Mouse (Mus musculus) urinary bladder, postnatal 25 days (tissue): ENCODE measurements around the gene Tmem170.
A peak's percentile ranks its signal among the peaks of the same experiment; 100 is the strongest.

Experiments
- DNase-seq: peaks from one replicate; pipeline ENCODE4 v3.0.0; 2022; ENCODE audit warnings: low spot score

The Tmem170 gene

DNA sequence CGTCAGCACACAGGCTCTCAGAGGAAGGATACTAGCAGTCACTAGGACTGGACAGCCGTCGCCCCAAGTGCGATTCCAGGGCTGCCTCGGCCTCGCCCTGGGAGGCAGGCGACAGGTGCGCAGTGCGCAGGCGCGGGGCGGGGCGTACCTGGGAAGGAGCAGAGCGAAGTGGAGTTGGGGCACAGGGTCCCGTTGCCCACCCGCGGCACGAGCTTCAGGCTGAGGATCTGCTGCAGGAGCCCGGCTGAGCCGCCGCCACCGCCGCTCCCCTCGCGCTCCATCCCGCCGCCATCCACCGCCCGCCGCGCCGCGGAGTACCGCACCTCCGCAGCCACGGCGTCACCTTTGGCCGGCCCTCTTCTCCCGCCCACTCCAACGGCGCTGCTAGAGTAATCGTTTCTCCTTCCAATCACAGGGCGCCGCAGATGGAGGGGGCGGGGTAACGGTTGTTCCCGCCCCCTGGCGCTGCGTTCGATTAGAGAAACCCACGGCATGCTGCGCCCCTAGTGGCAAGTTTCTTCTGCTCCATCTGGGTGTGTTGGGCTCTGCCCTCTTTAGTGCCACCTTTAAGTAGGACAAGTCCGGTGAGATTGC, at the start of gene Tmem170:
Gene Tmem170 (minus strand): TSS at position 396 of the 594 bp plus-strand sequence.
- DNase-seq: peak; percentile 97

DNA sequence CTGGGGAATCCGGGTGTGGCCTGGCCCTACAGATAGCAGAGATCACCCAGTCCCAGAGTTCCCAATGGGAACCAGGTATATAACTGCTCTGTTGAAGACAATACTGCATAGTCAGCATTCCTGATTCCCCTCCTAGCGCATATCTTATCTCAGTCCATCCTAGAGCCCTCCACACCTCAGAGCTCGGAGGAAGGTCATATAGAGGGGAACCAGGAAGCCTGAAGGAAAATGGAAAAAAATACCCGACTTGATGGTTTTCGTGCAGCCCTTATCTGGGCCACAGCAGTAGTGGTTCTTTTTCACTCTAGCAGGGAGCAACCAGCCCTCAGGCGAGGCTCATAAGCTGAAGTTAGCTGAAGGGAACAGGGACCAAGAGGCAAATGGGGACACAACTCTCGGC, 48.4 kb upstream of the Tmem170 start:
- DNase-seq: no peak

GRCm38 (mm10) chr8:111923383-111923804, 46.8 kb upstream of the Tmem170 start:
- DNase-seq: peak; percentile 64

- no peak for DNase-seq
Measured at GRCm38 (mm10) chr8:111920971-111921370, 44.4 kb upstream of the Tmem170 start.

- no peak for DNase-seq
Measured at GRCm38 (mm10) chr8:111919663-111920062, 43.1 kb upstream of the Tmem170 start.

GRCm38 (mm10) chr8:111912860-111913432, 36.4 kb upstream of the Tmem170 start:
- DNase-seq: no peak

DNA sequence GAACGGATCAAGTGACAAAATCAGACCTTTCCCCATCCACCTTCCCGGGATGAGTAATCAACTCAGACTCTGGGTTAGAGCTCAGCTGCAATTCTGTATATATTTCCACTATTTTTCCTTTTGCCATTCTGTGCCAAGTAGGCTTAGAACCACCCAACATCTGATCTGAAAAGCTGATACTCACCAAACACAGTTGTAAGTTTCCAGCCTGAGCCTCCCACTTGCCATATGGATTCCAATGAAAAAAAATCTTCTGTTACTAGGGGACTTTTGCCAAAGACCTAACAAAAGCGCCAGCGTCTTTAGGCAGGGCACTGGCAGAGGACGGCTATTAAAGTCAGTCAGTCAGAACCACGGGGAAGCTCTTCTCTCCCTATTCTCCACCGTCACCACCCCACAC, 35.0 kb upstream of the Tmem170 start:
- DNase-seq: no peak

GRCm38 (mm10) chr8:111909621-111910450, 33.3 kb upstream of the Tmem170 start, which contains the start of gene Chst5:
Gene Chst5 (minus strand): TSS chr8:111910447.
- no peak for DNase-seq

DNA sequence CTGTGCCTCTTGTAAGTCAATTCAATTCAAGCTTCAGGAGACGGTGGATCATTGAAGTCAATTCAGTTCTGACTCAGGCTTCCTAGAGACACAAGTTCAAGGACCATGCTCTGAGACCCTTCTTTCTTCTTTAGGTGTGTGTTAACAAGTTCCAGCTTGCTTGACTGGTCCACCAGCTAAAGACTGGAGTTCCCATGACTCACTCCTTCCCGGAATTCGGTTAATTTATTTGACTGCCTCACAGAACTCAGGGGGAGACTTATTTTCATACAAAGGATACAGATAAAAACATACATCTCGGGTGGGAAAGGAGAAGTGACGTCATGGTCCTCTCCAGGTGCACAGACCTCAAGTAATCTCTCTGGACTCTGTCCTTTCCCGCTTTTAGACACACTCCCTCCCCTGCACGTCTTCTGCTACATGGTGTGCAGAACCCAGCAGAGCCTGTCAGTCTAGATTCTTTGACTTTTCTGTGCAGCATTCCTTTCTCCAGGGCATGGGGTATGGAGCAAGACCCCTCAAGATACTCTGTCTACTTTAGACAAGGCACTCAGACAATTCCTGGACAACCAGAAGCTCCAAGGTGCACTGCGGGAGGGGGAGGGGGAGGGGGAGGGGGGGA, 29.1 kb upstream of the Tmem170 start:
- no peak for DNase-seq

GRCm38 (mm10) chr8:111902080-111902479, 25.5 kb upstream of the Tmem170 start:
- DNase-seq: no peak

GRCm38 (mm10) chr8:111898586-111898985, 22.0 kb upstream of the Tmem170 start:
- DNase-seq: no peak

DNA sequence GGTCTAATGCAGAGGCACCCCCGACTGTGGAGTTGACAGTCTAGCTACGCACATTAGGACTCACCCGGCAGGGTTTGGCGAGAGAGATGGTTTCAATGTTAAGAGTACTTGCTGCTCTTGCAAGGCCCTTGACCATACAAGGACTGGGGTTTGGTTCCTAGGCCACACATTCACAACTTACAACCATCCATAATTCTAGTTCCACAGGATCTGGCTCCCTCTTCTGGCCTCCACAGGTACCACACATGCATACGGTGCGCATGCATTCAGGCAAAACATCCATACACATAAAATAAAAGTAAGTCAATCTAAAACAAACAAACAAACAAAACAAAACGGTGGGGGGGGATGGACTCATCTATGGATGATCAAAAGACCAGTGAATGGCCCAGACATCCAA, 18.4 kb upstream of the Tmem170 start:
- DNase-seq: no peak

DNA sequence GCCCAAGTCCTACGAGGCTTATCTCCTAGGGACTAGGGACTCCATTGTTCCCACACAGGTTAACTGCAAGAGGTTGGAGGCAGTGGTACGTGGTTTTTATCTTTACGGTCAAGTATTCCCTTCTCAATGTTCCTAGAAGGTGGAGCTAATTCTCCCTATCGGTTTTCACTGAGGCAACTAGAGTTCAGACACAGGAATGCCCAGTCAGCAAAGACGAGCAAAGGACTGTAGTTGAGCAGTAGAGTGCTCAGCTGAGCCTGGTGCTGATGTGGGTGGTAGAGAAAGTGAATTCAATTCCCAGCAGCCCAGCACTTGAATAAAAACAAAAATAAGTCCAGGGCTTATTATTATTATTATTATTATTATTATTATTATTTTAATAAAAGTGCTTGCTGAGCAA, 16.1 kb upstream of the Tmem170 start:
- DNase-seq: no peak

GRCm38 (mm10) chr8:111891983-111892382, 15.4 kb upstream of the Tmem170 start:
- DNase-seq: no peak

DNA sequence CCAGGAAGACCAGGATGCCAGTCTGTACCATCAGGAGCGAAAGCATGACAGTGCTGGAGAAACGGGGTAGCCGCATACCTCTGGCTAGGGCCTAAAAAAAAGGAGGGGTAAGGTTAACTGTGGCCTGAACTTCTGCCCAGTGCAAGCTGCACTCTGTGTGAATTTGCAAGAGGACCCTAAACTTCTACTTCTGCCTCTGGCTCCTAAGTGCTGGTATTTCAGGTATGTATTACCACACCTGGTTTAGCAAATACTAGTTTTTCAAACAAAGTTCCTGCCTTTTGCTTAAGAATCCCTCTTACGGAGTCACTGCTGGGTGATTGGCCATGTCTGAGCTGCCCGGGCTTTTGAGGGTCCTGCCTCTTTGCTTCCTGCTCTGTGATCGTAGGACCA, 14.4 kb upstream of the Tmem170 start:
- DNase-seq: no peak

GRCm38 (mm10) chr8:111889931-111890910, 13.7 kb upstream of the Tmem170 start:
- DNase-seq: no peak

DNA sequence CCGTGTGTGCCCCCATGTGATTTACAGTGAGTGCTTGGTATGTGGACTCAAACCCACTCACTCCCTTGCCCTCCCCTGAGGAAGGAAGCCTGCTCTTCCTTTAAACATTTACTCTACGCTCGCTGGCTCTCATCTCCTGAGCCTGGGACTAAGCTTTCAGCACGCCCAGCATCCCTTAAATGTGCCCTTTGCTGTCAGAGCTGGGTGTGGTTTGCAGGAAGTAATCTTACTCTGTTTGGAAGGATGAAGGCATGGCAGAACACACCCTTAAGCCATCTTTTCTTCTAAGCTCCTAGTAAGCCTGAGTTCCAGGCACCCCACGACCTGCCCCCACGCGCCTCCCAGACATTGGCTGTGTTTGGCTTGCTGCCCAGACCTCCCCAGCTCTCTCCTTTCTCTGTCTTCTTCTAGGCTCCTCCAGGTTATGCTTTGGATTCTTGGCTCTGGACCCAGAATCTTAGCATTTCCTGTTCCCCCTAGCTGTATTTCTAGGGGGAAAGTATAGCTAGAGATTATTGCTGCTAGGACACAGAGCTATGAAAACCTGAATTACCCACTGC, 11.6 kb upstream of the Tmem170 start:
- no peak for DNase-seq

GRCm38 (mm10) chr8:111887479-111887878, 10.9 kb upstream of the Tmem170 start:
- no peak for DNase-seq

- DNase-seq: no peak
Measured at GRCm38 (mm10) chr8:111883615-111884014, 7.1 kb upstream of the Tmem170 start.

DNA sequence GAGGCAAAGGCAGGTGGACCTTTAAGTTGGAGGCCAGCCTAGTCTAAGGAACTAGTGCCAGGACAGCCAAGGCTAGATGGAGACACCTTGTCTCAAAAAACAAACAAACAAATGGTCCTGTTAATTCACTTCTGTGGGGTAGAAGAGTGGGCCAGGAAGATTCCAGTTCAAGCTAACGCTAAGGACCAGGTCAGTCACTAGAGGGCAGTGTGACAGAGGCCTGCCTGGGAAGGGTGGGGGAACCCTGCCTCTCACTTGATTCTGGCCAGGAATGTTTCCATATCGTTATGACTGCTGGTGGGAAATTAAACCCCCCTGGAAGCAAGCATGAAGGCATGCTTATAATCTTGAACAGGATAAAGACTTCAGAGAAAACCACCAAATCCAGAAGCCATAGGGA, 5.0 kb upstream of the Tmem170 start:
- peak; percentile 50 for DNase-seq

DNA sequence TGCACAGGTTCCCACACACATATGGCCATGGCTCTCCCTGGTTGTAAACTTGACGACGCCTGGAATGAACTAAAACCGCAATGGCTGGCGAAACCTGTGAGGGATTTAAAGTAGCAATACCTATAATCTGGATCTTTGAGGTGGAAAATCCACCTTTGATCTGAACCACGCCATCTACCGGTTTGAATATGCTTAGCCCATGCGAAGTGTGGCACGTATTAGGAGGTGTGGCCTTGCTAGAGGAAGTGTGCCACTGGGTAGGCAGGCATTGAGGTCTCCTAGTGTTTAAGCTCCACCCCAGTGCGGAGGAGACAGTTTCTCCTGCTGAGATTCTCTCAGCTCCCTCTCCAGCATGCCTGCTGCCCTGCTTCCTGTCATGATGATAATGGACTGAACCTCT, 1.2 kb upstream of the Tmem170 start:
- no peak for DNase-seq
